Mouse (Mus musculus): Measurements from ENCODE around the gene Magi2.
"Not testable (repeated sequence)": the region's sequence is repeated elsewhere in the genome, so short reads cannot be mapped to it uniquely, and the experiment has no call there.

The Magi2 gene

DNA sequence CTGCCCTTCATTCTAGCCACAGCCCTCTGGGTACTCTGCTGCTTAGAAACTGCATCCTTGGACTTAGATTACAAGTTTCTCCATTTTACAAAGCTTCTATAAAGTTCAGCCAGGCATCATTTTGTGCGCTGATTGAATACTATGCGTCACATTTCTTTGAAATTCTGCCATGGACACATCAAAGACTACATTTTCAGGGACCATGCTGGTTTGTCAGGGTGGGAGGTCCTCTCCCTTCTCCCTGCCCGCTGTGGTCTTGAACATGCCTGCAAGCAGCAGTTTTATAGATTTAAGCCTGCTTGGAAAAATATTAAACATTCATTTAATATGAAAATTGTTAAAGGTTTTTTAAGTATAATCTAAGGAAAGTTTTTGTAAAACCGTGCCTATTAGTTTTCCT is 1030.6 kb downstream of the Magi2 start:
- DNase-seq: no peak

DNA sequence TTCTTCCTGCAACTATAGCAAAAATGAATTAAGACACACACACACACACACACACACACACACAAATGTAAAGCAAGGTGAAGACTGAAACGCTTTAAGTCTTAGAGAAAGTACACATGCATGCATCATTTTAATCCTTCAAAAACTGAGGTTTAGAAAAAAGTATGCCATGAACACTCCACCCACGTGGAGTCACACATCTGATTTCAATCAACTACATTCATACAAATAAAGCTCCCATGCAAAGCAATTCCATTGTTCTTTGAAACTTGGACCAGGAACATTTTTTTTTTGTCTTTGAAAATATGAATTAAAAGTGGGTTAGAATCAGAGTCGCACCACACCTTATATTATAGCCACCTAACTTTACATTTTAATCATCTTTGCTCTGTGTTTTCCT is 1032.9 kb downstream of the Magi2 start:
- DNase-seq: no peak

DNA sequence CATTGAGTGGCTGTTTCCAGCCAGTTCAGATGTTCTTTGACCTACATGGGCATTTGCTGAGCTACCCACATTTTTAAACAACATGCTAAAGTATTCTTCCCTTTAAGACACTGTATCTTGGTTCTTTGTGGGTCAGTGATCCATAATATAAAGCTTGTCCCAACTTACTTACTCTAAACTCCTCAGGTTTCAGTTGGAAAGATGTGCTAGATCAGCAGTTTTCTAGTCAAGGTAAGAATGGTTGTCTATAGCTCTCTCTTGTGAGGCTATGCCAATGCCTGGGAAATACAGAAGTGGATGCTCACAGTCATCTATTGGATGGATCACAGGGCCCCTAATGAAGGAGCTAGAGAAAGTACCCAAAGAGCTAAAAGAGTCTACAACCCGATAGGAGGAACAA is 1045.8 kb downstream of the Magi2 start:
- not testable (repeated sequence) for DNase-seq

DNA sequence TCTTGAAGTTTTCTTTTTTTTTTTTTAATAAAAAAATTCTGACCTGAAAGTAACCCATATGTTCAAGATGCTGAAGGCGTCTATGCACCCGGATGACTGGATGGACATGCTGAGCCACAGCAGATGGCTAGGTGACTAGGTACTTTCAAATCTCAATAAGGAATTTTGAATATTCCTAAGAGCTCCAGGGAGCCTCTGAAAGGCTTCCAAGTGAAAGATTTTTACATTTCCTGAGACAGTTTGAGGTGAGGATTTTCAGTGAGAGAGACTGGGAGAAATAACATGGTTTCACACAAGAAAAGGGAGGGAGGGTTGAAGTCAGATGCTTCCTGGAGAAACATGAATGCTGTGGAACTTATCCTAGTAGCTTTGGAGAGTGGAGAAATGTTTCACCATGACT is 1048.8 kb downstream of the Magi2 start:
- DNase-seq: peak; percentile 46 to 66

DNA sequence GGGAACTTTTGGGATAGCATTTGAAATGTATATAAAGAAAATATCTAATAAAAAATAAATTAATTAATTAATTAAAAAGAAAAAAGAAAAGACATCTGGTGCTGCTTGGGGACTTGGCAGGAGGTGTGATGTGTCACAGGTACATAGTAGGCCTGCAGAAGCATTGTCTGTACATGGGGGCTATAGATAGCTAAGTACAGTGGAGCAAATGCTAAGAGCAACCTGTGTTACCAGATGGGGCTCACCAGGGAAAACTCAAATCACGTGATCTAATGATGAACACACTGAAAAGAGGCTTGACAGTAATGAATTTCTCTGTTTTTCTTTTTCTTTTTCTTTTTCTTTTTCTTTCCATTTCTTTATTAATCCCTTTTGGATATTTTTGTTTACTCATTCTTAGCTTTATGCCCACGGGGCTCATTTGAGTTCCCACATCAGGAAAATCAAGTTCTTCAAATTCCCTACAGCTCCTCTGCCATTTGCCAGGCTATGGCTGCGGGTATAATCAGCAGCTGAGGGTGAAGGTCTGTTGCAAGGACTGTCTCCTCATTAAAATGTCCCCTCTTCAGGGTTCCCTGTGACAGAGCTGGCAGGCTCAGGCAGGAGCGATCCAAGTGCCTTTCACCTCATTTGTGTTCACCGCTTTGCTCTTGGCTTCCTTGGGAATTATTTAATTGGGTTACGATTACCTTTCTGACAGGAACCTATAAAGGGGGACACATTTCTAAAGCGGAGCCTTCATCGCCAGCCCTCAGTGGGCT is 1058.4 kb downstream of the Magi2 start:
- peak; percentile 29 to 30 for DNase-seq

DNA sequence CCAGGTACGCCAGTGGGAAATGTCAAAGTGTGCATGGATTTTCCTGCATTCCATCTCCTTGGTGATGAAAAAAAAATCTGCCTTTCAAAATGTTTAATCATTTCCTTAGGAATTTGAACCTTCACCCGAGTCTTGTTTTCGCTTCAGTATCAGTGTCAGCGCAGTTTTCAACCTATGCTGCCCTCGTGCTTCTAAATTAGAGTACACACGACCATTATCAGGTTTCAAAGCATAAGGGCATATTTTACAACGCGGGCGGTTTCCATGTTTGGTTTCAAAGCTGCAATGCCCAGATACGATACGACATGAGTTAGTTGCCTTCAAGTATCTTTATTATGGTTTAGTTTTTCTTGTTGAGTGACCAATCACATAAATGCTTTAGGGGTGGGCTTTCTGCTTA is 1067.7 kb downstream of the Magi2 start:
- no peak for DNase-seq

DNA sequence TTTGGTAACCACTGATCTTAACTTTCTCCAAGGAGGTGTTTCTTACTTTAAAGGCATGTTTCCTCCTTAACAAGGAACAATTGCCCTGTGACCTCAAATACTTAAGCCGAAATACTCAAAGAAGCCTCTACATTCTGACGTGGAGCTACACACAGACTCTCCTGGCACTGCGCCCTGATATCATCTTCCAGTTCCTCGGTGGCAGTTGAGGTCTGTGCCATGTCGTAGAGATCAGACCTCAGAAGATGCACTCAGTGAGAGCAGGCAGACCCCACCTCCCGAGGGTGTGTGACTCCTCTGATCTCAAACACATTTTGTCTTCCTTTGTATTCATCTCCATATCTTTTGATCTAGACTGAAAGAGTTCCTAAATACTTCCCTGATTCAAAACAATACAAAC is 1073.0 kb downstream of the Magi2 start:
- peak in 1 of 2 experiments; percentile 45 for DNase-seq

DNA sequence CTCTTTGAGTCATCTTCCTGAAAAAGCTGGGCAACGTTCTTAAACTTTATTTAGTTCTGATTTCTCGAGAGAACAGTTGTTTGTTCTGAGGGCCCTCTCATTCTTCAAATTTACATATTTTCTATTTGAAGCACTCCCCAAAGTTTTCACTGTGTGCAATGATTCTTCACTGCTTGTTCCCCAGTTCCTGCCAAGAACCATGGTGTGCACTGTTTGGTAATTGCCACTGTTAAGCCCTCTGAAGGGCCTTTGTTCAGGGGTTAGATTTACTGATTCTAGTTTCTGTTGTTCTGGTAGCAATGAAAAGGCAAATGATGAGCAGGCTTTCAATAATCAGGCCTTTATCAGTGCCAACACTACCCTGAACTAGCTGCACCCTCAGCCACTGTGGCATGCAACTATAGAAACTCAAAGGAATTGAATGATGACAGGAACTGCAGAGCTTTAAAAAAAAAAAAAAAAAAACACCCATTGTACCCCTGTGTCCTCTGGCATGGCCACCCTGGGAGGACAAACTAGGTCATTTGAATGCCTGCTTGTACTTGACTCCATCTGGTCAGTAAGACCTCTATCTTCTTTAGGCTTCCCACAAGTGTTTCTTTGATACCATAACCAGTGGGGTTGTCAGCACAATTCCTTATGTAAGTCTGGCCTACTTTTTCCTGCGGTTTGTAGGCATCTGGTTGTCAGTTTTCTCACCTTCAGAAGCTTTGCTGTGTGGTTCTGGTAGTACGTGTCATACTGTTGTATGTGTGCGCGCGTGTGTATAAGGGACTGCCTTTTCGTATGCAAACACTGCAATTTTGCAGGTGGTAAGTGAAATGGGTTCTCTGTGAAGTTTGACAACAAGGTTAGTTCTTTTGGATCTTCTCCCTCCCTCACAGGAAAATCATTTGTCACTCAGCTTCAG is 1076.5 kb downstream of the Magi2 start:
- DNase-seq: no peak

DNA sequence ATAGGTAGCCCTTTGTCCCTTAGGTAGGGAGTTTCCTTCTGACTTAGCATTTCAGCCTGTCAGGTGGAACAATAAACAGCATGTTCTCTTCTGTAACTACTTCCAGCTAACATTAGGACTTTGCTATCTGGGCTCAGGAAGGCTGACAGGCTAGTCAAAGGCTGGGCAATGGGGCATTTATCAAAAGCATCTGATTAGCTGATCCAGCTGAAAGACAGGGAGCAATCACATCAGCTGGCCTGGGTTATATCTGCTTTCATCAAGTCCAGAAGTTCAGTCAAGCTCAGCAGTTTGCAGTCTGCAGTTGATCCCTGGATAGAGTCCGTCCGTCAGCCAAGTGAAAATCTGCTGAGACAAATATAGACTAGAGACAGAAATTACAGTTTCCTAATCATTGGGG is 1094.1 kb downstream of the Magi2 start:
- DNase-seq: no peak

DNA sequence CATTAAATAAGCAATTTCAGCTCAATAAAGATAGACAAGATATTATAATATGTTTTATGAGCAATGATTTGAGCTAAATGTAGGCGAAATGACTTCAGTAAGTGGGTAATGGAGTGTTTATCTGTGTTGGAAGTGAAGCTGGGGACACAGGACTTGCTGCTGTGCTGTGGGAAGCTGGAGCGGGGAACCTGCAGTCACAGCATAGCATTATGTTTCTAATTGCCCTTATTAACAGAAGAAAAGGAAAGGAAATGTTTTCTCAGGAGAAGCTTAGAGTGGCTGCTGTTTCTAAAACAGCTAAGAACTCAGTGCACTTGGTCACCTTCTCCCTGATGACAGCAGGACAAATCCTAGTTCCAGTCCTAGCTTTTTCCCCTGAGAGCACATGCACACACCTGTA is 1098.5 kb downstream of the Magi2 start:
- no peak for DNase-seq

DNA sequence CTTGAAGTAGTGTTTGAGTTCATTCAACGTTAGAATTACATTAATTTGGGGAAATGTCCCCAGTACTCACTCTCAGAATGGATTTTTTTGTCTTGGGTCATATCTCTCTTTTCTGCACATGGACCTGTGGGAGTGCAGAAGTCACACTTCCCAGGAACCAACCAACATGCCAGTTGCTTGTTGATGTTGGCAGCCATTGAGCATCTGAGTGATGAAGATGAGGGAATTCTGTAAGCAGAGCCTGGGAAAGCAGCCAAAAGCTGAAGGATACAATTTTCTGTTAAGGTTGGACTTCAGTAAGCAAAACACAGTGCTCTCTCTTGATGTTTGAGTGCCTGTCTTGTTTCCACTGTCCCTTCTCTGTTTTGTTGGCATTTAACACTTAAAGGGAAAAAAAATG is 1102.1 kb downstream of the Magi2 start:
- DNase-seq: peak in 1 of 2 experiments; percentile 20

DNA sequence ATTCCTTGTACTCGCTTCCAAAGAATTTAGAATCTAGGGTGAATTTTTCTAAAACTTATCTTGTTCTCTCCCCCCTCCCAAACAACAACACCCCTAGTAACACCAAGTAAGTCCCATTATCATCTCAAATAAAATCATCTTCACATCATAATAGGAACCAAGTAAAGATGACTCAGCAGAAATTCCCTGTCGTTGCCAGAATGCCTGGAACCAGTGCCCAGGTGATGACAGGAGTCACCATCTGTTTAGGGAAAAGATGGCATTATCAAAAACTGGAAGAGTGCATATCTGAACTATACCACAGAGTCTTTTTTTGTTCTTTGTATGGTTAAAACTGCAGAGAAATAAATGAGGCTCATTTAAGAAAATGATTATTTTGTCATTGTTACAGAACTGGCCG is 1103.2 kb downstream of the Magi2 start:
- DNase-seq: peak; percentile 65 to 75

DNA sequence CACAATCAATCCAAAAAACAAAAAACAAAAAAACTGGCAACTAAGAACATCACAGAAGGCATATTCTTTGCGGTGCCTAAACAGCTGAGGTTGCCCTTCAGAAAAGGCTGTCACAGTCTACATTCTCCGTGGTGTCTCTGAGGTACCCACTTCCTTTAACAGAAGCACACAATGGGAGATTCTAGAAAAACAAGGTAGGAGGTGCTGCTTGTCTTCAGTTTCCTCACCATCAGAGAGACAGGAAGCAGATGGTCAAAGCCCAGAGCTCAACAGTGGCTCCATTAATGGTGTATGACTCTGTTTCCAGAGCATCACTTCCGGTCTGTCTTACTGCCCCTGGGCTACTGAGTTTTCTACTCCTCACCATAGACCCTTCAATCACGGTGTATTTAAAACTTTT is 1105.7 kb downstream of the Magi2 start:
- DNase-seq: no peak

DNA sequence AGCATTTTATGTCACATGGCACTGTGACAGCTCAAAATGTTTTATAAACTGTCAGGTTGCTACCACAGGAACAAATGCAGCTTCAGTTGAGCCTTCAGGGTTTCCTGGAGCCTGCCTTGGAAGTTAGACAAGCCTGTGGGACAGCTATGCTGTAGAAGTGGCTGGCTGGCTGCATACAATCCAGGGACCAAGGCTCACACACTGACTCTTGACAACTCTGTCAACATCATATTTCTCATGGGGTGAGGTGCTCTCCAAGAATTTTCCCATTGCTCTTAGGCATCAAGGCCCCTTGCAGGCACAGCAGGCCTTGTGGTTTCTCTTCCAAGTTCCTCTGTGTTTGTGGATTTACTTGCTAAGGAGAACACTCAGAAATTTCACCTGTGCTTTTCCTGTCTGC is 1107.7 kb downstream of the Magi2 start:
- DNase-seq: no peak

DNA sequence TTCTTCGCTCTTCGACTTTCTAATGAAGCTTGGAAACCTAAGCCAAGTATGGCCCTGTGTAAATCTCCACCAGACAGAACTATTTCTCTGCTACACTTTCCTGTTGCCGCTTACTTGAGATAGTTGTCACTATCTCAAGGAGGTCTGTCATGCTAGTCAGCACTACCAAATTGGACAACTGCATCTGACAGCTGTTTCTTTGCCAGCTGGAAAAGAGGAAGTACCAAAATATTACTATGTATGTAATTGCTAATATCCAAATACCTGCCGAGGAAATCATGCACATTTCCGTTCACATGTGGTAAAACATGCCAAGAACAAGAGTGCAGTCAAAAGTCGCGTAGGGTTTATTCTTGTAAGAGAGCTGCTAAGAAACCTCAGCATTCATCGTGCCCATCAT is 1126.1 kb downstream of the Magi2 start:
- no peak for DNase-seq

DNA sequence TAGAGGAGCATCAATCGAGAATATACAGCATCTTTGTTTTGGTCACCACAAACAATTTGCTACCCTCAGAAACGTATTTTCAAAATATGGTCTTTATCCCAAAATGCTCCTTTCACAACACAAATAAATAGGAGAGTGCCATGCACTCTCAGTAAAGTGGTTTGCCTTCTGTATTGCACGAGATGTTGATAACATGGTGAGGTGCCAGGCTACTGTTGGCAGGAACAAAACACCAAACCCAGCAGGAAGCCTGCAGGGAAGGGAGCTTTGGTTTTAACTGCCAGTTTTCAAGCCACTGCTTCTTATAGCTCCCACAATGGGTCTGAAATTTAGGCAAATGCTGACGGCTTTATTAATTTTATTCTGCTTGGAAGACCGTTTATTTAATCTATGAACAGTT is 1131.6 kb downstream of the Magi2 start:
- DNase-seq: peak; percentile 79 to 85

DNA sequence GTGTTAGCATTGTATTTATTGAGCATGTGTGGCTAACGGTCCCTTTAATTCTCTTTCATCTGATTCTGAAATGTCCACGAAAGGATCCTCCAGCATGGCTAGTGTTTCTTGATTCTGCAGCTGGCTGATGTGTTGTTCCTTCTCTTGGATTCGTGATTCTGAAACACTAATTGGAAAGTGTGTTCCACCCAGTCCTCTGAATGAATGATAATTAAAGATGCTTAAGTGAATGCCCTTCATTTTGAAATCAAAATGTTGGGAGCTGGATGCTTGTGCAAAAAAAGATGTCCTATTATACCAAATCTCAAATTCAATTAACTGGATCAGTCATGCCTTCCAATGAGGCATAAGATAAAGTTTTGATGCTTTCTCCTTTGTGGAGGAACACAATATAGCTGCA is 1132.2 kb downstream of the Magi2 start:
- DNase-seq: no peak

DNA sequence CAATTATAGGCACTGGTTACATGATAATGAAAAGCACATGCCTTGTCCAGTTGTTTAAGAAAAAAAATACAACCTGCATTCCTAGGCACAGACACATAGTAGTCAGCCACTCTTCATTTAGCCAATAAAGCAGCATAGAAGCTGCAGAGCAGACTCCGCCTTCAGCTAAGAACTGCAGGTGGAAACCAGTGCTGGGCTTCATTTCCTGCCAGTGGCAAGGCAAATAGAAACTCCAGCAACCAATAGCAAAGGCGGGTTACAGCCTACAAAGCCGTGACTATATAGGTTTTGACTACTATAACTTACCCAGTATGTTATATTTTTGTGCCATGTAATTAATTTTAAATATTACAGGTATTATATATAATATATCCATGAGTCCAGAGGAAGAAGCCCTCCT is 1135.3 kb downstream of the Magi2 start:
- no peak for DNase-seq

DNA sequence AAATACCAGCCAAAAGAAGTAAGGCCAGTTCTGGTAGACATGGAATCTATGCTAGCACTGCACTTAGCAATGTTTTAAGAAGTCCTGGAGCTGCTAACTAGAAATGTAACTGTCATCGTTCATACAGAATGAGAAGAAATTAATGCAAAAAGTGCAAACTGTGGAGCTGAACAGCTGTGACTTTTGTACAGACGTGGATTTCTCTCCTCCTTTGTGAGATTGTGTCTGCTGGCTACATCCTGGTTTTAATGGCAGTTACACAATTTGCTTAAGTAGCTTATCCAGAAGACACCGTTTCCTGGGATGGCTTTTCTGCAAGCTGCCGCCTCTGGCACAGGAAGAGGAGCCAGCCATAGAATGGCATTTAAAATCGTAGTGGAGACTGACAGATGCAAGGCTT is 1136.4 kb downstream of the Magi2 start:
- no peak for DNase-seq

DNA sequence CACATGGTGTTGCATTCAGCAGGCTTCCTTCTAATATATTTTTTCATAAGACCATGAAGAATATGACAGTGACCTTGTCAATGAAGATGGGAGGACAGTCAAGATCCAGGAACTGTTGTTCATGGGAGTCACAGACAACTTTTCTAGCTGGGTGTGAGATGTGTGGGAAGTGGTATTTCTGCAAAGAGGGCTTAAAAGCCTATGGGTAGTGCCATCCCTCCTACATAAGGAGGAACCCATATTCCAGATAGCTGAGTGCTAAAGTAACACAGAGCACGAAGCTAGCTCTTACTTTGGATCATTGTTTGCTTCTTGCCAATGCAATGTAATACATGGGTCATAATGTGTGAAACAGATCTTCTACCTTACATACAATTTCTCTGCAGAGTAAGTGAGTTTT is 1146.8 kb downstream of the Magi2 start:
- no peak for DNase-seq

DNA sequence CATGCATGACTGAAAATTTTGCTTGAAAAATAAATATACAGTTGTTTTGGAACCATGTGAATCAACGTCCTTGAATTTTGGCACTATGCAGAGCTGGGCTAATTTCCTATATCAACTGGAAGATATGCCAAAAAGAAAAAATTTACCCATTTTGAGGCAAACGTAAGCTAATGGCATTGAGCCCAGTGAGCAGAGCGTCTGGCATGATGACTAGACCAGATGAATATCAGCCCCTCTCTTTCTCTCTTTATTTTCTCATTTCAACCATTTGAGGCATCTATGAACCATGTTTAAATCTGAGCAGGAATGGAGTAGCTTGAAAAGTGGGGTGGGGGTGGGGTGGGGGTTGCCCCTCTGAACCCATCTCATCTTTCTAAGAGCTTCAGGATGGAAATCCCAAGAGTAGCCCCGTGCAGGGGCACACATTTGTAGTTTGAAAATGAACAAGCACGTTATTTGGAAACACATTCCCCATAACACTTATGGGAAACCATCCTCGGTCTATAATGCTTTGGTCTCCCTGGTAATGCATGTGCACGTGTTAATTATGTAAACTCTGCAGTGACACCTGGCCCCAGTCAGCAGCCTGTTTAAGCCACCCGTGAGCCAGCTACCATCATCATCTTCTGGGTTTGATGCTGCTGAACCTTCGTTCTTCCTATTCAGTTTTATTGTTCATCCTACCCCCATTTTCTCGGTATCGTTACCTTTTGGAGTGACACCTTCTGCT is 1151.4 kb downstream of the Magi2 start:
- peak; percentile 19 to 31 for DNase-seq

DNA sequence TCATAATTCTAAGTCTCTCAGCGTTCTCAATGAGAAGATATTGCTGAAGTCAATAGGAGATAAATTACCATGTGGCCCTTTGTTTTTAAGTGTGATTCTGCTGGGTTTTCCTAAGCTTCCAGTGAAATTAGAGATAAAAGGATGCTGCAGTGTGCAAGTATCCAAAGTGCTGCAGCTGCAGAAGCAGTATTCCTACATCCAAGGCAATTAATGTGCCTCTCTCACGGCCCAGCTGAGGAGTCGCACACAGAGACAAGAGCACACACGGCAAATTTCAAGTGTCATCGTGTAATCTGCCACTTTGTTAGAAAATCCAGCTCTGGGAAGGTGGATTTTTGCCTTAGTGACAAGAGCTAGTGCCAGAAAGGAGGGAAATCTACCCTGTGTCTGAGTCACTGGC is 1177.7 kb downstream of the Magi2 start:
- no peak for DNase-seq

DNA sequence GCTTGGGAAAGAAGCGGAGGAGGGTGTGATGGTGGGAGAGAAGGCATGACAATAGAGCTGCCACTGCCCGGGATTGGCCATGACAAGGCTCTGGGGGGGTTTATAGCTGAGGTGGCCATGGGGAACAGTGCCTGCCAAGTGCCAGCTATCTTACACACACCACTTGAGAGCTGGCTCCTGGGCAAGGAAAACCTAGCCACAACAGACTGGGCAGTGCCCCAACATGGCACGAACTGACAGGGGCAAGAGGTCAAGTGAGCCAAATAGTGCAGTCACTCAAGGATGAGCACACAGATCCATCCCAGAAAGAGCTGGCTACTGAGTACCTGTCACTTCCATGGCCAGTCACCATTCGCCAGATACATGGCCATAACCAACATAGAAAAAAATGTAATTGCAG is 1179.8 kb downstream of the Magi2 start:
- peak in 1 of 2 experiments; percentile 21 for DNase-seq

DNA sequence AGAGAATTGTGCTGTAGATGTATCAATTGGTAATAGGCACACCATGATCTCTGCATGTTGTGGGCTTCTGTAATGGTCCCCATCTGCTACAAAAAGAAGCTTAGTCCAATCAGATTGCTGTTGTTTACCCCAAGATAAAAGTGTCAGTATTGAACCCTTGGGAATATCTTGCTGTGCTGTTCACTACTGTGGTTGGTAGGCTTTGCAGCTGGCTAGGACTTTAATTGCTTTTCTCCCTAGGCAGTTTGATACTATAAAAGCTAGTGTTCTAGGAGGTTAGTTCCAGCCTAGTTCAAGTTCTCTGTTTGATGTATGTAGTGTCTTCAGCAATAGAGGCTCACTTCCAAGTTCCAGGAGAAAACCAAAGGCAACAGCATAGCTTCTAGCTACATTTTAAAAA is 1188.5 kb downstream of the Magi2 start:
- no peak for DNase-seq
